Mouse (Mus musculus) neural tube, embryonic 13.5 days (tissue): ENCODE measurements at regions not wholly inside any gene's neighbourhood (a gene's known extent, or its start where the extent isn't known, plus 50 kb on each side); places are given as distances from the start of the nearest gene placed in this dataset.

ENCODE experiments used
- ATAC-seq: fragments of 200-750 bp; cut with Nextera tagmentation; 2 replicates; pipeline ENCODE4 v1.8.0; 2017; ENCODE audit warnings: low read depth, mild to moderate bottlenecking, moderate TSS enrichment, moderate library complexity
- H3K27ac ChIP-seq: fragments of 300-500 bp; sonication (generic); replicated peaks from 2 replicates; pipeline ENCODE4 v1.5.1; 2015; ENCODE audit warnings: moderate library complexity, mild to moderate bottlenecking, inconsistent platforms
- H3K27me3 ChIP-seq: fragments of 300-500 bp; sonication (generic); 2 replicates; pipeline ENCODE4 v1.6.1; 2015; ENCODE audit warnings: mild to moderate bottlenecking, inconsistent platforms
- H3K36me3 ChIP-seq: fragments of 300-500 bp; sonication (generic); 2 replicates; pipeline ENCODE4 v1.6.1; 2015; ENCODE audit warnings: mild to moderate bottlenecking, inconsistent platforms
- H3K4me1 ChIP-seq: fragments of 300-500 bp; sonication (generic); replicated peaks from 2 replicates; pipeline ENCODE4 v1.6.1; 2015; ENCODE audit warnings: inconsistent platforms
- H3K4me2 ChIP-seq: fragments of 300-500 bp; sonication (generic); 2 replicates; pipeline ENCODE4 v1.6.1; 2015; ENCODE audit warnings: inconsistent platforms, mild to moderate bottlenecking, moderate library complexity
- H3K4me3 ChIP-seq: fragments of 300-500 bp; sonication (generic); 2 replicates; pipeline ENCODE4 v1.5.1; 2015; ENCODE audit warnings: mild to moderate bottlenecking, inconsistent platforms
- H3K9ac ChIP-seq: fragments of 300-500 bp; sonication (generic); 2 replicates; pipeline ENCODE4 v1.6.1; 2015; ENCODE audit warnings: moderate library complexity, mild to moderate bottlenecking, inconsistent platforms
- H3K9me3 ChIP-seq: fragments of 300-500 bp; sonication (generic); 2 replicates; pipeline ENCODE4 v1.6.1; 2016; ENCODE audit warnings: inconsistent platforms
- WGBS: fragments of 180-500 bp; shearing (Covaris S2); methylation state at CpG from one replicate; pipeline ENCODE4 v1.1.7; 2015; 5-methylcytosine and 5-hydroxymethylcytosine counted together

DNA sequence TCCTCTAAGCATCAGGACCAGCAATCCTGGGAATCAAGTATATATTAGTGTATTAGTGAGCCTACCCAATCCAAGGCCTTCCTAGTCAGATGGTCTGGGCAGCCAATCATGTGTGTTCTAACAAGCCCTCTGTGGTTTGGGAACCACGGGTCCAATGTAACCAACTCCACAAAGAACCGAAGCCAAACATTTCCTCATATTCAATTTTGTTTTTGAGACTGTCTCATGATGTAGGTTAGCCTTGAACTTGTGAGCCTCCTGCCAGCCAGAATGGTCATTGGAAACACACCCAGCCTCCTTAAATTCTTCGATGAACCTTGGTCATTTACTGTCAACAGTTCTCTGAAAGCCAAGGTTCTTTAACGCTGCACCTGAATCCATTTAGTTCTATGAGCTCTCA, 187.4 kb upstream of the Mkln1 start:
- no peaks in the 10 kb centered on the region for H3K9me3 ChIP-seq
- no peak for ATAC-seq
- H3K4me3 ChIP-seq = no peak overlapping the region
- H3K9ac ChIP-seq = no peak overlapping the region
- no peaks in the 10 kb centered on the region for H3K36me3 ChIP-seq
- 91% methylated on average over 4 of the region's 4 CpGs for WGBS
- no peak overlapping the region for H3K4me2 ChIP-seq
- H3K4me1 ChIP-seq = peaks cover 5% of the 10 kb centered on the region
- H3K27me3 ChIP-seq = peaks cover 26% of the 10 kb centered on the region
- no peak overlapping the region for H3K27ac ChIP-seq

- no peaks in the 10 kb centered on the region for H3K9me3 ChIP-seq
- no peak overlapping the region for H3K27ac ChIP-seq
- peaks cover 27% of the 10 kb centered on the region for H3K27me3 ChIP-seq
- no peak for ATAC-seq
- H3K4me3 ChIP-seq = no peak overlapping the region
- no peak overlapping the region for H3K4me2 ChIP-seq
- peaks cover 5% of the 10 kb centered on the region for H3K4me1 ChIP-seq
- H3K9ac ChIP-seq = no peak overlapping the region
- H3K36me3 ChIP-seq = no peaks in the 10 kb centered on the region
- WGBS = 63% methylated on average over 5 of the region's 5 CpGs
These were observed 186.9 kb upstream of the Mkln1 start for GRCm38 (mm10) chr6:31211616-31212015.

GRCm38 (mm10) chr6:31212080-31212479, 186.5 kb upstream of the Mkln1 start:
- no peak overlapping the region for H3K9ac ChIP-seq
- ATAC-seq = no peak
- no peak overlapping the region for H3K4me2 ChIP-seq
- H3K27ac ChIP-seq = no peak overlapping the region
- no peaks in the 10 kb centered on the region for H3K9me3 ChIP-seq
- H3K36me3 ChIP-seq = no peaks in the 10 kb centered on the region
- peaks cover 31% of the 10 kb centered on the region for H3K27me3 ChIP-seq
- 88% methylated on average over 7 of the region's 7 CpGs for WGBS
- H3K4me3 ChIP-seq = no peak overlapping the region
- H3K4me1 ChIP-seq = peaks cover 9% of the 10 kb centered on the region

DNA sequence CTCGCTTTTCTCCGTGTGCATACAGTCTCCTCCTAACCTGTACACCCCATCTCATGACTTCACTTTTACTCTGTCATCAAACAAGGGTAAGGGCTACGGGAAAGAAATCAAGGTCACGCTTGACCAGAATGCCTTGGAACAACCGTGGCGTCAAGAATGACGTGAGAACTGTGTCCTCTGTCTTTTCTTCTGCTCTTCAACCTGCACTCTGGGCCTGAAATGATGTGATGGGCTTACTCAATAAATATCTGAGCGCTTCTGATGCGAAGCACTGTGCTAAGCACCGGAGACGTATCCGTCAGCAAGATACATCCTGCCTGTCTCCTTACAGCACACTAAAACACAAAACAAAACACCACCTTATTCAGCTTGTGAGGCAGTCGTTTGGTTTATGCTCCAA, 185.8 kb upstream of the Mkln1 start:
- Histone ChIP-seq H3K9me3 (no peaks in the 10 kb centered on the region), H3K4me1 (peaks cover 13% of the 10 kb centered on the region), H3K27me3 (peaks cover 36% of the 10 kb centered on the region), H3K9ac (no peak overlapping the region), H3K4me2 (no peak overlapping the region), H3K36me3 (no peaks in the 10 kb centered on the region), H3K4me3 (no peak overlapping the region), H3K27ac (no peak overlapping the region)
- WGBS = 76% methylated on average over 13 of the region's 13 CpGs
- no peak for ATAC-seq

GRCm38 (mm10) chr6:31213161-31213560, 185.4 kb upstream of the Mkln1 start:
- no peaks in the 10 kb centered on the region for H3K36me3 ChIP-seq
- H3K4me3 ChIP-seq = no peak overlapping the region
- no peaks in the 10 kb centered on the region for H3K9me3 ChIP-seq
- WGBS = 77% methylated on average over 4 of the region's 4 CpGs
- H3K27me3 ChIP-seq = peaks cover 40% of the 10 kb centered on the region
- peaks cover 18% of the 10 kb centered on the region for H3K4me1 ChIP-seq
- no peak overlapping the region for H3K27ac ChIP-seq
- no peak overlapping the region for H3K4me2 ChIP-seq
- ATAC-seq = no peak
- H3K9ac ChIP-seq = no peak overlapping the region

- H3K27ac ChIP-seq = no peak overlapping the region
- H3K9me3 ChIP-seq = no peaks in the 10 kb centered on the region
- 71% methylated on average over 8 of the region's 8 CpGs for WGBS
- H3K9ac ChIP-seq = no peak overlapping the region
- no peaks in the 10 kb centered on the region for H3K36me3 ChIP-seq
- peak overlapping the region; percentile 78 for H3K4me3 ChIP-seq
- H3K4me2 ChIP-seq = peak overlapping the region; percentile 99
- peaks cover 65% of the 10 kb centered on the region for H3K27me3 ChIP-seq
- peaks cover 39% of the 10 kb centered on the region for H3K4me1 ChIP-seq
- no peak for ATAC-seq
These were observed 182.9 kb upstream of the Mkln1 start for GRCm38 (mm10) chr6:31215661-31216060.

GRCm38 (mm10) chr6:31216206-31217059, 182.1 kb upstream of the Mkln1 start:
- Histone ChIP-seq H3K4me3 (peak overlapping the region; percentile 78), H3K27ac (no peak overlapping the region), H3K9me3 (no peaks in the 10 kb centered on the region), H3K4me2 (peak overlapping the region; percentile 99), H3K27me3 (peaks cover 73% of the 10 kb centered on the region), H3K9ac (peak overlapping the region; percentile 77), H3K4me1 (peaks cover 46% of the 10 kb centered on the region), H3K36me3 (no peaks in the 10 kb centered on the region)
- peak; percentile 75 for ATAC-seq
- WGBS = under 1% methylated on average over 100 of the region's 100 CpGs

- under 1% methylated on average over 20 of the region's 20 CpGs for WGBS
These were observed 181.4 kb upstream of the Mkln1 start for GRCm38 (mm10) chr6:31217060-31217541.

DNA sequence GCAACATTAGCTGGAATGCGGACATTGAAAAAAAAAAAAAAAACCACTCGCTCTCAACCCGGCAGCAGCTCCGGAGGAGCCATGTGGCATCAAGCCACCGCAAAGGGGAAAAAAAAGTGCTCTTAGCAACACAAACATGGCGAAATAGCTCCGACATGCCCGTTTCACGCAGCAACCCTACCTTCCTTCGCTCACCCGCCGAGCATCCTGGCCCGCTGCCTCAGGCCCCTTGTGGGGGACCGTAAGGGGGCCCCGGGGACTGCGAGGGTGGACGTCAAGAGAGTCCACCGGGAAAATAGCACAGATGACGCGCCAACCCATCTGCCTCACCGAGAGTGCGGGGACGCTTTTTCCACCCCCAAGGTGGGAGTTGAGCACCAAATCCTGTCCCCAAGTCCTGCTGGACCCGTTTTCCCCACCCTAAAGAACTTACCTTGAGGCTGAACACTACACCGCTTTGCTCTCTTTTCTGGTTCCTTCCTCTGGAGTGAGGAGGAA, 180.8 kb upstream of the Mkln1 start:
- peak overlapping the region; percentile 99 for H3K4me2 ChIP-seq
- WGBS = under 1% methylated on average over 25 of the region's 25 CpGs
- no peak overlapping the region for H3K27ac ChIP-seq
- no peaks in the 10 kb centered on the region for H3K9me3 ChIP-seq
- peak overlapping the region; percentile 77 for H3K9ac ChIP-seq
- peaks cover 53% of the 10 kb centered on the region for H3K4me1 ChIP-seq
- no peaks in the 10 kb centered on the region for H3K36me3 ChIP-seq
- no peak for ATAC-seq
- H3K4me3 ChIP-seq = peak overlapping the region; percentile 78
- H3K27me3 ChIP-seq = peaks cover 85% of the 10 kb centered on the region

More at GRCm38 (mm10) chr6:31217060-31217541, 181.4 kb upstream of the Mkln1 start:
- H3K4me3 ChIP-seq = peak overlapping the region; percentile 78
- peak overlapping the region; percentile 77 for H3K9ac ChIP-seq
- no peaks in the 10 kb centered on the region for H3K9me3 ChIP-seq
- peaks cover 53% of the 10 kb centered on the region for H3K4me1 ChIP-seq
- H3K27me3 ChIP-seq = peaks cover 79% of the 10 kb centered on the region
- H3K27ac ChIP-seq = no peak overlapping the region
- peak overlapping the region; percentile 99 for H3K4me2 ChIP-seq
- no peak; the same call in 1 of the 2 replicates for ATAC-seq
- no peaks in the 10 kb centered on the region for H3K36me3 ChIP-seq

DNA sequence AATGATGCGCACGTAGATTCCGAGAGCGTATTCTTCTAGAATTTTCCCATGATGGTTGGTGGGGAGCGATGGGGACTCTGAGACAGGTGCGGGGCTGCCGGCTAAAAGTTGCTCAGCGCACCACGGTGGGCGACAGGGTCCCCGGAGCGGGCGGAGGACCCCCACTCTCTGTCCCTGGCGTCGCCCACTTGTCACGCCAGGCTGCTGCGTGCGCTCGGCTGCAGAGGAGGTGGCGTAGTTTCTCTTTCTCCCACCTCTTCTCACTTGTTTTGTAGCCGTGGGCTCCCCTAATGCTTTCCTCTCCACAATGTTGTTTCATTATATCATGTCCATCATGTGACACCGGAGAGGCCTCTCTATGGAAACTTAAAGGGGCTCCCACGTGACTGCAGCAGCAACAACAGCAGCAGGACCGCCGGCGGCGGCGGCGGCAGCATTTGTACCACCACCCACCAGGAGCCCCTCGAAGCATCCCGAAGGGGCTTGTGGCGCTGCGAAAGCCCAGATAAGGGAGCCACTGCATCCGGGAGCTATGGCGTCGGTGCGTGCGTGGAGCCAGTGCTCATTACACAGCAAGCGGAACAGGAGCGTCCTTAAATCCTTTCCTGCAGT, 180.3 kb upstream of the Mkln1 start:
- H3K4me1 ChIP-seq = peaks cover 53% of the 10 kb centered on the region
- H3K4me2 ChIP-seq = peak overlapping the region; percentile 99
- H3K4me3 ChIP-seq = peak overlapping the region; percentile 78
- 0 out of 2 replicates have a peak, but pooled peaks have one; percentile 8 for ATAC-seq
- H3K27ac ChIP-seq = no peak overlapping the region
- no peaks in the 10 kb centered on the region for H3K36me3 ChIP-seq
- H3K9ac ChIP-seq = peak overlapping the region; percentile 77
- 1% methylated on average over 40 of the region's 40 CpGs for WGBS
- peaks cover 89% of the 10 kb centered on the region for H3K27me3 ChIP-seq
- H3K9me3 ChIP-seq = no peaks in the 10 kb centered on the region

- Histone ChIP-seq H3K9ac (0 out of 2 replicates have a peak overlapping the region, but pooled peaks have one; percentile 77), H3K4me3 (peak overlapping the region; percentile 78), H3K9me3 (no peaks in the 10 kb centered on the region), H3K27ac (no peak overlapping the region), H3K4me1 (peaks cover 53% of the 10 kb centered on the region), H3K36me3 (no peaks in the 10 kb centered on the region), H3K4me2 (peak overlapping the region; percentile 99), H3K27me3 (peaks cover 90% of the 10 kb centered on the region)
- 32% methylated on average over 8 of the region's 8 CpGs for WGBS
- no peak for ATAC-seq
These were observed 179.7 kb upstream of the Mkln1 start for GRCm38 (mm10) chr6:31218880-31219279.

- peak overlapping the region; percentile 33 for H3K4me3 ChIP-seq
- H3K9me3 ChIP-seq = no peaks in the 10 kb centered on the region
- peak overlapping the region; percentile 58 for H3K4me2 ChIP-seq
- peaks cover 53% of the 10 kb centered on the region for H3K4me1 ChIP-seq
- 29% methylated on average over 3 of the region's 3 CpGs for WGBS
- no peak overlapping the region for H3K27ac ChIP-seq
- ATAC-seq = no peak
- H3K36me3 ChIP-seq = no peaks in the 10 kb centered on the region
- H3K9ac ChIP-seq = peak overlapping the region; percentile 60
- H3K27me3 ChIP-seq = peaks cover 88% of the 10 kb centered on the region
These were observed 178.8 kb upstream of the Mkln1 start for GRCm38 (mm10) chr6:31219736-31220135.
